Mouse (Mus musculus) heart, postnatal 25 days (tissue): ENCODE data around the gene Ndufs2. TPM values are rescaled to one million over a fixed set of nuclear protein-coding genes. Genes with fewer than 3 reads are reported as not detected.

ENCODE experiments used
- DNase-seq: peaks from one replicate; pipeline ENCODE4 v3.0.0; 2022; ENCODE audit warnings: low spot score
- intact Hi-C: fragments of 180-260 bp; cut with DNase I; formaldehyde crosslinking; loops from one replicate; pipeline ENCODE4 v1.15.1; 2025
- total RNA-seq, 2 experiments: library from RNA; stranded (reverse); gene quantifications; 2 replicates each; pipeline ENCODE4 v1.2.3; 2021

The Ndufs2 gene
- total RNA-seq, result 1,000 to 10,000 TPM; 1,437 to 1,441 TPM

GRCm38 (mm10) chr1:171250680-171251593 is at the start of gene Ndufs2:
Ndufs2 (minus strand) TSS chr1:171251388.
- DNase-seq, result no peak

GRCm38 (mm10) chr1:171298226-171298625 is 47.0 kb upstream of the Ndufs2 start:
- no peak for DNase-seq
- intact Hi-C loops, result no loop called here

More at GRCm38 (mm10) chr1:171250680-171251593, at the start of gene Ndufs2:
- intact Hi-C loops, result no loop called here

GRCm38 (mm10) chr1:171295063-171295402 is 43.8 kb upstream of the Ndufs2 start:
- intact Hi-C loops, result loop anchor here (2.0 kb wide), 1 partner anchor 34 kb away; the partner anchor contains the start of gene Dedd
- no peak for DNase-seq

GRCm38 (mm10) chr1:171294298-171295062 is 43.3 kb upstream of the Ndufs2 start, which contains the start of gene Ufc1:
Ufc1 (minus strand) TSS chr1:171295024.
- peak; percentile 77 for DNase-seq
- intact Hi-C loops, result loop anchor here (2.0 kb wide), 1 partner anchor 34 kb away; the partner anchor contains the start of gene Dedd

- intact Hi-C loops, result loop anchor here (2.0 kb wide), 1 partner anchor 35 kb away; the partner anchor contains the start of gene Dedd
- DNase-seq, result no peak
Observed at GRCm38 (mm10) chr1:171293906-171294297, 42.7 kb upstream of the Ndufs2 start.

- intact Hi-C loops, result no loop called here
- DNase-seq, result no peak
Observed at GRCm38 (mm10) chr1:171293351-171293750, 42.2 kb upstream of the Ndufs2 start.

GRCm38 (mm10) chr1:171288328-171288727 is 37.1 kb upstream of the Ndufs2 start:
- no peak for DNase-seq
- intact Hi-C loops, result no loop called here

- intact Hi-C loops, result no loop called here
- DNase-seq, result peak; percentile 91
Observed at GRCm38 (mm10) chr1:171287136-171288081, 36.2 kb upstream of the Ndufs2 start, which contains the start of gene Usp21. Usp21 (minus strand) TSS chr1:171287991.

GRCm38 (mm10) chr1:171286517-171286916 is 35.3 kb upstream of the Ndufs2 start:
- intact Hi-C loops, result no loop called here
- no peak for DNase-seq

- intact Hi-C loops, result no loop called here
- no peak for DNase-seq
Observed at GRCm38 (mm10) chr1:171285096-171285892, 34.1 kb upstream of the Ndufs2 start.

- intact Hi-C loops, result no loop called here
- no peak for DNase-seq
Observed at GRCm38 (mm10) chr1:171284491-171284890, 33.3 kb upstream of the Ndufs2 start.

GRCm38 (mm10) chr1:171283188-171284160 is 32.3 kb upstream of the Ndufs2 start:
- no peak for DNase-seq

GRCm38 (mm10) chr1:171282086-171282805 is 31.1 kb upstream of the Ndufs2 start:
- intact Hi-C loops, result no loop called here
- DNase-seq, result no peak

More at GRCm38 (mm10) chr1:171283188-171284160, 32.3 kb upstream of the Ndufs2 start:
- intact Hi-C loops, result no loop called here

GRCm38 (mm10) chr1:171281528-171281923 is 30.3 kb upstream of the Ndufs2 start:
- intact Hi-C loops, result loop anchor here (2.0 kb wide), 2 partner anchors 35 to 167 kb away; no protein-coding TSS in a partner anchor
- peak; percentile 63 for DNase-seq

- DNase-seq, result peak; percentile 89
- intact Hi-C loops, result loop anchor here (2.0 kb wide), 2 partner anchors 34 to 166 kb away; no protein-coding TSS in a partner anchor
Observed at GRCm38 (mm10) chr1:171280916-171281527, 29.8 kb upstream of the Ndufs2 start, which contains the start of gene Ppox. Ppox (minus strand) TSS chr1:171281186.
